Mouse (Mus musculus): ENCODE measurements around the gene Atg16l2.

GRCm38 (mm10) chr7:101349861-101350260, 47.8 kb upstream of the Atg16l2 start:
- TF ChIP-seq EP300 (optimal IDR thresholded peaks at IDR 0.05) (no peak), CTCF (IDR thresholded peaks at IDR 0.05; ENCODE audit: low read depth) (no peak)
